Mouse (Mus musculus): ENCODE data around the gene Dock7.

Gene Dock7

GRCm38 (mm10) chr4:99120211-99121122 is at the start of gene Dock7:
Gene Dock7, minus strand, starts transcription at chr4:99120915.
- peak; percentile 11 for DNase-seq (ENCODE audit: low spot score)

- no peak for DNase-seq (ENCODE audit: low spot score)
These were observed 48.2 kb upstream of the Dock7 start for GRCm38 (mm10) chr4:99168869-99169268.

GRCm38 (mm10) chr4:99163547-99163946 is 42.8 kb upstream of the Dock7 start:
- no peak for DNase-seq (ENCODE audit: low spot score)

GRCm38 (mm10) chr4:99163001-99163400 is 42.3 kb upstream of the Dock7 start:
- DNase-seq (ENCODE audit: low spot score), result no peak

GRCm38 (mm10) chr4:99161457-99161971 is 40.8 kb upstream of the Dock7 start:
- no peak for DNase-seq (ENCODE audit: low spot score)

- DNase-seq (ENCODE audit: low spot score), result no peak
These were observed 40.2 kb upstream of the Dock7 start for GRCm38 (mm10) chr4:99160899-99161298.

GRCm38 (mm10) chr4:99160414-99160813 is 39.7 kb upstream of the Dock7 start:
- no peak for DNase-seq (ENCODE audit: low spot score)

GRCm38 (mm10) chr4:99158495-99158894 is 37.8 kb upstream of the Dock7 start:
- DNase-seq (ENCODE audit: low spot score), result no peak

- DNase-seq (ENCODE audit: low spot score), result no peak
These were observed 36.1 kb upstream of the Dock7 start for GRCm38 (mm10) chr4:99156641-99157307.

- no peak for DNase-seq (ENCODE audit: low spot score)
These were observed 31.3 kb upstream of the Dock7 start for GRCm38 (mm10) chr4:99151885-99152558.

GRCm38 (mm10) chr4:99151434-99151833 is 30.7 kb upstream of the Dock7 start:
- DNase-seq (ENCODE audit: low spot score), result no peak

- DNase-seq (ENCODE audit: low spot score), result no peak
These were observed 22.6 kb upstream of the Dock7 start for GRCm38 (mm10) chr4:99143323-99143722.

GRCm38 (mm10) chr4:99141578-99141977 is 20.9 kb upstream of the Dock7 start:
- no peak for DNase-seq (ENCODE audit: low spot score)

- DNase-seq (ENCODE audit: low spot score), result no peak
These were observed 20.5 kb upstream of the Dock7 start for GRCm38 (mm10) chr4:99141171-99141570.

GRCm38 (mm10) chr4:99137986-99138641 is 17.4 kb upstream of the Dock7 start:
- no peak for DNase-seq (ENCODE audit: low spot score)

- no peak for DNase-seq (ENCODE audit: low spot score)
These were observed 13.8 kb upstream of the Dock7 start for GRCm38 (mm10) chr4:99134522-99134921.

- no peak for DNase-seq (ENCODE audit: low spot score)
These were observed 12.6 kb upstream of the Dock7 start for GRCm38 (mm10) chr4:99133326-99133725.

GRCm38 (mm10) chr4:99132686-99133085 is 12.0 kb upstream of the Dock7 start:
- no peak for DNase-seq (ENCODE audit: low spot score)

- no peak for DNase-seq (ENCODE audit: low spot score)
These were observed 10.5 kb upstream of the Dock7 start for GRCm38 (mm10) chr4:99131227-99131653.

GRCm38 (mm10) chr4:99123546-99123945 is 2.8 kb upstream of the Dock7 start:
- no peak for DNase-seq (ENCODE audit: low spot score)

- DNase-seq (ENCODE audit: low spot score), result no peak
These were observed 2.1 kb upstream of the Dock7 start for GRCm38 (mm10) chr4:99122786-99123185.

GRCm38 (mm10) chr4:99122047-99122446 is 1.3 kb upstream of the Dock7 start:
- no peak for DNase-seq (ENCODE audit: low spot score)
